Mouse (Mus musculus): Measurements from ENCODE around the gene Cdt1. TPM values are rescaled to one million over a fixed set of nuclear protein-coding genes. Genes with fewer than 3 reads are reported as not detected.

Cdt1 gene
- polyA plus RNA-seq, 1 experiment from 2014 or later = 46.4 TPM

GRCm38 (mm10) chr8:122526526-122527170 is 41.2 kb upstream of the Cdt1 start:
- Histone ChIP-seq H3K4me2 (ENCODE audit: low read depth, severe bottlenecking) (no peak overlapping the region), H3K4me1 (ENCODE audit: control insufficient read depth, insufficient read depth, low read length) (peaks cover 25% of the 10 kb centered on the region), H3K4me3 (ENCODE audit: low read depth, low read length) (no peak overlapping the region), H3K9ac (ENCODE audit: low read length) (no peak overlapping the region), H3K27ac (replicated peaks; ENCODE audit: low read depth, low read length) (peak overlapping the region; percentile 22; the same call in 1 of the 2 replicates), H3K36me3 (ENCODE audit: control insufficient read depth, insufficient read depth, low read length) (peaks cover 3% of the 10 kb centered on the region; the same call in 1 of the 2 replicates), H3K27me3 (ENCODE audit: control insufficient read depth, insufficient read depth, low read length) (no peaks in the 10 kb centered on the region), H3K9me3 (ENCODE audit: control insufficient read depth, low read length) (no peaks in the 10 kb centered on the region)
- DNase-seq (ENCODE audit: low spot score) (no peak), ATAC-seq (ENCODE audit: insufficient number of reproducible peaks, low FRiP score, low TSS enrichment, low read depth) (no peak)
- WGBS = 67% methylated on average over 7 of the region's 7 CpGs

GRCm38 (mm10) chr8:122527937-122528336 is 39.9 kb upstream of the Cdt1 start:
- H3K36me3 ChIP-seq (ENCODE audit: control insufficient read depth, insufficient read depth, low read length) = peaks cover 3% of the 10 kb centered on the region; the same call in 1 of the 2 replicates
- no peaks in the 10 kb centered on the region for H3K9me3 ChIP-seq (ENCODE audit: control insufficient read depth, low read length)
- H3K27me3 ChIP-seq (ENCODE audit: control insufficient read depth, insufficient read depth, low read length) = no peaks in the 10 kb centered on the region
- H3K4me3 ChIP-seq (ENCODE audit: low read depth, low read length) = no peak overlapping the region
- no peak for ATAC-seq (ENCODE audit: insufficient number of reproducible peaks, low FRiP score, low TSS enrichment, low read depth)
- H3K4me1 ChIP-seq (ENCODE audit: control insufficient read depth, insufficient read depth, low read length) = peaks cover 22% of the 10 kb centered on the region
- no peak overlapping the region for H3K9ac ChIP-seq (ENCODE audit: low read length)
- WGBS = 96% methylated on average over 3 of the region's 3 CpGs
- no peak for DNase-seq (ENCODE audit: low spot score)
- H3K27ac ChIP-seq (replicated peaks; ENCODE audit: low read depth, low read length) = no peak overlapping the region
- no peak overlapping the region for H3K4me2 ChIP-seq (ENCODE audit: low read depth, severe bottlenecking)

GRCm38 (mm10) chr8:122529159-122529558 is 38.7 kb upstream of the Cdt1 start:
- H3K4me3 ChIP-seq (ENCODE audit: low read depth, low read length) = no peak overlapping the region
- no peak for DNase-seq (ENCODE audit: low spot score)
- H3K27ac ChIP-seq (replicated peaks; ENCODE audit: low read depth, low read length) = no peak overlapping the region
- no peaks in the 10 kb centered on the region for H3K9me3 ChIP-seq (ENCODE audit: control insufficient read depth, low read length)
- peaks cover 3% of the 10 kb centered on the region; the same call in 1 of the 2 replicates for H3K36me3 ChIP-seq (ENCODE audit: control insufficient read depth, insufficient read depth, low read length)
- ATAC-seq (ENCODE audit: insufficient number of reproducible peaks, low FRiP score, low TSS enrichment, low read depth) = no peak
- H3K27me3 ChIP-seq (ENCODE audit: control insufficient read depth, insufficient read depth, low read length) = no peaks in the 10 kb centered on the region
- H3K4me2 ChIP-seq (ENCODE audit: low read depth, severe bottlenecking) = no peak overlapping the region
- H3K4me1 ChIP-seq (ENCODE audit: control insufficient read depth, insufficient read depth, low read length) = peaks cover 10% of the 10 kb centered on the region
- 94% methylated on average over 4 of the region's 4 CpGs for WGBS
- no peak overlapping the region for H3K9ac ChIP-seq (ENCODE audit: low read length)

GRCm38 (mm10) chr8:122531312-122531711 is 36.5 kb upstream of the Cdt1 start:
- DNase-seq (ENCODE audit: low spot score) (no peak), ATAC-seq (ENCODE audit: insufficient number of reproducible peaks, low FRiP score, low TSS enrichment, low read depth) (no peak)
- Histone ChIP-seq H3K27ac (replicated peaks; ENCODE audit: low read depth, low read length) (no peak overlapping the region), H3K4me2 (ENCODE audit: low read depth, severe bottlenecking) (no peak overlapping the region), H3K36me3 (ENCODE audit: control insufficient read depth, insufficient read depth, low read length) (peaks cover 3% of the 10 kb centered on the region; the same call in 1 of the 2 replicates), H3K9ac (ENCODE audit: low read length) (no peak overlapping the region), H3K4me1 (ENCODE audit: control insufficient read depth, insufficient read depth, low read length) (no peaks in the 10 kb centered on the region), H3K9me3 (ENCODE audit: control insufficient read depth, low read length) (no peaks in the 10 kb centered on the region), H3K27me3 (ENCODE audit: control insufficient read depth, insufficient read depth, low read length) (no peaks in the 10 kb centered on the region), H3K4me3 (ENCODE audit: low read depth, low read length) (no peak overlapping the region)
- WGBS = 91% methylated on average over 8 of the region's 8 CpGs

GRCm38 (mm10) chr8:122537033-122537432 is 30.8 kb upstream of the Cdt1 start:
- peaks cover 7% of the 10 kb centered on the region; the same call in 1 of the 2 replicates for H3K4me1 ChIP-seq (ENCODE audit: control insufficient read depth, insufficient read depth, low read length)
- ATAC-seq (ENCODE audit: insufficient number of reproducible peaks, low FRiP score, low TSS enrichment, low read depth) (no peak), DNase-seq (ENCODE audit: low spot score) (peak; percentile 40)
- 0 out of 2 replicates have a peak, but pooled peaks cover 3% of the 10 kb centered on the region for H3K36me3 ChIP-seq (ENCODE audit: control insufficient read depth, insufficient read depth, low read length)
- no peak overlapping the region for H3K9ac ChIP-seq (ENCODE audit: low read length)
- 22% methylated on average over 6 of the region's 6 CpGs for WGBS
- H3K27me3 ChIP-seq (ENCODE audit: control insufficient read depth, insufficient read depth, low read length) = no peaks in the 10 kb centered on the region
- no peak overlapping the region for H3K27ac ChIP-seq (replicated peaks; ENCODE audit: low read depth, low read length)
- no peak overlapping the region for H3K4me2 ChIP-seq (ENCODE audit: low read depth, severe bottlenecking)
- no peaks in the 10 kb centered on the region for H3K9me3 ChIP-seq (ENCODE audit: control insufficient read depth, low read length)
- H3K4me3 ChIP-seq (ENCODE audit: low read depth, low read length) = no peak overlapping the region

GRCm38 (mm10) chr8:122537812-122538211 is 30.0 kb upstream of the Cdt1 start:
- peaks cover 7% of the 10 kb centered on the region; the same call in 1 of the 2 replicates for H3K4me1 ChIP-seq (ENCODE audit: control insufficient read depth, insufficient read depth, low read length)
- ATAC-seq (ENCODE audit: insufficient number of reproducible peaks, low FRiP score, low TSS enrichment, low read depth) (no peak), DNase-seq (ENCODE audit: low spot score) (no peak)
- H3K4me3 ChIP-seq (ENCODE audit: low read depth, low read length) = no peak overlapping the region
- no peak overlapping the region for H3K27ac ChIP-seq (replicated peaks; ENCODE audit: low read depth, low read length)
- H3K9ac ChIP-seq (ENCODE audit: low read length) = no peak overlapping the region
- H3K36me3 ChIP-seq (ENCODE audit: control insufficient read depth, insufficient read depth, low read length) = 0 out of 2 replicates have a peak, but pooled peaks cover 3% of the 10 kb centered on the region
- 83% methylated on average over 2 of the region's 2 CpGs for WGBS
- H3K9me3 ChIP-seq (ENCODE audit: control insufficient read depth, low read length) = no peaks in the 10 kb centered on the region
- no peak overlapping the region for H3K4me2 ChIP-seq (ENCODE audit: low read depth, severe bottlenecking)
- no peaks in the 10 kb centered on the region for H3K27me3 ChIP-seq (ENCODE audit: control insufficient read depth, insufficient read depth, low read length)

GRCm38 (mm10) chr8:122538310-122539076 is 29.3 kb upstream of the Cdt1 start:
- no peak overlapping the region for H3K4me2 ChIP-seq (ENCODE audit: low read depth, severe bottlenecking)
- H3K4me1 ChIP-seq (ENCODE audit: control insufficient read depth, insufficient read depth, low read length) = peaks cover 7% of the 10 kb centered on the region; the same call in 1 of the 2 replicates
- no peak for DNase-seq (ENCODE audit: low spot score)
- ATAC-seq (ENCODE audit: insufficient number of reproducible peaks, low FRiP score, low TSS enrichment, low read depth) = no peak
- 93% methylated on average over 9 of the region's 9 CpGs for WGBS
- H3K36me3 ChIP-seq (ENCODE audit: control insufficient read depth, insufficient read depth, low read length) = 0 out of 2 replicates have a peak, but pooled peaks cover 3% of the 10 kb centered on the region
- H3K27me3 ChIP-seq (ENCODE audit: control insufficient read depth, insufficient read depth, low read length) = no peaks in the 10 kb centered on the region
- no peak overlapping the region for H3K4me3 ChIP-seq (ENCODE audit: low read depth, low read length)
- no peak overlapping the region for H3K27ac ChIP-seq (replicated peaks; ENCODE audit: low read depth, low read length)
- no peaks in the 10 kb centered on the region for H3K9me3 ChIP-seq (ENCODE audit: control insufficient read depth, low read length)
- no peak overlapping the region for H3K9ac ChIP-seq (ENCODE audit: low read length)

GRCm38 (mm10) chr8:122544138-122544537 is 23.7 kb upstream of the Cdt1 start:
- DNase-seq (ENCODE audit: low spot score) (no peak), ATAC-seq (ENCODE audit: insufficient number of reproducible peaks, low FRiP score, low TSS enrichment, low read depth) (no peak)
- Histone ChIP-seq H3K4me2 (ENCODE audit: low read depth, severe bottlenecking) (no peak overlapping the region), H3K36me3 (ENCODE audit: control insufficient read depth, insufficient read depth, low read length) (no peaks in the 10 kb centered on the region), H3K27ac (replicated peaks; ENCODE audit: low read depth, low read length) (no peak overlapping the region), H3K4me3 (ENCODE audit: low read depth, low read length) (no peak overlapping the region), H3K9ac (ENCODE audit: low read length) (no peak overlapping the region), H3K4me1 (ENCODE audit: control insufficient read depth, insufficient read depth, low read length) (peaks cover 18% of the 10 kb centered on the region), H3K9me3 (ENCODE audit: control insufficient read depth, low read length) (no peaks in the 10 kb centered on the region), H3K27me3 (ENCODE audit: control insufficient read depth, insufficient read depth, low read length) (no peaks in the 10 kb centered on the region)
- 92% methylated on average over 8 of the region's 8 CpGs for WGBS
